Mouse (Mus musculus) left cerebral cortex, postnatal 4 days (tissue): ENCODE measurements at regions not wholly inside any gene's neighbourhood (a gene's known extent, or its start where the extent isn't known, plus 50 kb on each side); places are given as distances from the start of the nearest gene placed in this dataset.
"Not testable (repeated sequence)": the region's sequence is repeated elsewhere in the genome, so short reads cannot be mapped to it uniquely, and the experiment has no call there.

ENCODE experiments used
- DNase-seq: peaks from one replicate; pipeline ENCODE4 v3.0.0-alpha.2; 2022
- intact Hi-C: fragments of 180-260 bp; cut with DNase I; formaldehyde crosslinking; loops from one replicate; pipeline ENCODE4 v1.15.1; 2025

- DNase-seq, intact Hi-C loops: not testable (repeated sequence)
These were observed 112.1 kb upstream of the Sipa1l1 start for GRCm38 (mm10) chr12:82056782-82057611.

- intact Hi-C loops: no loop called here
- no peak for DNase-seq
These were observed 104.1 kb upstream of the Sipa1l1 start for GRCm38 (mm10) chr12:82064986-82065385.

- intact Hi-C loops: no loop called here
- DNase-seq: no peak
These were observed 102.3 kb upstream of the Sipa1l1 start for GRCm38 (mm10) chr12:82066860-82067259.

GRCm38 (mm10) chr12:82069621-82070020, 99.5 kb upstream of the Sipa1l1 start:
- no peak for DNase-seq
- intact Hi-C loops: no loop called here

- peak; percentile 38 for DNase-seq
- intact Hi-C loops: no loop called here
These were observed 96.2 kb upstream of the Sipa1l1 start for GRCm38 (mm10) chr12:82072810-82073465.

GRCm38 (mm10) chr12:82075479-82076221, 93.5 kb upstream of the Sipa1l1 start:
- intact Hi-C loops: no loop called here
- DNase-seq: no peak

GRCm38 (mm10) chr12:82076766-82077165, 92.4 kb upstream of the Sipa1l1 start:
- DNase-seq: no peak
- intact Hi-C loops: no loop called here

- intact Hi-C loops: no loop called here
- DNase-seq: no peak
These were observed 91.2 kb upstream of the Sipa1l1 start for GRCm38 (mm10) chr12:82077945-82078344.

GRCm38 (mm10) chr12:82078740-82079139, 90.4 kb upstream of the Sipa1l1 start:
- intact Hi-C loops: no loop called here
- no peak for DNase-seq

- intact Hi-C loops: no loop called here
- DNase-seq: no peak
These were observed 88.8 kb upstream of the Sipa1l1 start for GRCm38 (mm10) chr12:82080196-82080880.

GRCm38 (mm10) chr12:82082596-82082995, 86.5 kb upstream of the Sipa1l1 start:
- intact Hi-C loops, DNase-seq: not testable (repeated sequence)

- intact Hi-C loops: no loop called here
- DNase-seq: no peak
These were observed 83.2 kb upstream of the Sipa1l1 start for GRCm38 (mm10) chr12:82085771-82086400.

GRCm38 (mm10) chr12:82086441-82086840, 82.7 kb upstream of the Sipa1l1 start:
- no peak for DNase-seq
- intact Hi-C loops: no loop called here

- no peak for DNase-seq
- intact Hi-C loops: no loop called here
These were observed 79.8 kb upstream of the Sipa1l1 start for GRCm38 (mm10) chr12:82089288-82089687.

- intact Hi-C loops: no loop called here
- no peak for DNase-seq
These were observed 75.8 kb upstream of the Sipa1l1 start for GRCm38 (mm10) chr12:82093317-82093716.

GRCm38 (mm10) chr12:82095396-82095795, 73.7 kb upstream of the Sipa1l1 start:
- intact Hi-C loops: no loop called here

GRCm38 (mm10) chr12:82097126-82097525, 72.0 kb upstream of the Sipa1l1 start:
- intact Hi-C loops: no loop called here
- DNase-seq: no peak

More at GRCm38 (mm10) chr12:82095396-82095795, 73.7 kb upstream of the Sipa1l1 start:
- no peak for DNase-seq

- intact Hi-C loops: no loop called here
- no peak for DNase-seq
These were observed 71.5 kb upstream of the Sipa1l1 start for GRCm38 (mm10) chr12:82097620-82098019.

GRCm38 (mm10) chr12:82104211-82104610, 64.9 kb upstream of the Sipa1l1 start:
- DNase-seq: peak; percentile 24
- intact Hi-C loops: no loop called here
